Mouse (Mus musculus): ENCODE data around the gene Itgb4. TPM values are rescaled to one million over a fixed set of nuclear protein-coding genes. Genes with fewer than 3 reads are reported as not detected.

The Itgb4 gene
- polyA plus RNA-seq, 1 experiment from 2014 or later = 0.47 TPM

- peaks cover 36% of the 10 kb centered on the region for H3K4me1 ChIP-seq
- 86% methylated on average over 9 of the region's 9 CpGs for WGBS
- H3K27ac ChIP-seq = no peak overlapping the region
- no peaks in the 10 kb centered on the region for H3K9me3 ChIP-seq
- no peak for DNase-seq (ENCODE audit: extremely low spot score, low spot score)
- H3K4me3 ChIP-seq = no peak overlapping the region
- peaks cover 23% of the 10 kb centered on the region for H3K36me3 ChIP-seq (replicated peaks)
- no peaks in the 10 kb centered on the region for H3K27me3 ChIP-seq (ENCODE audit: poor library complexity, severe bottlenecking)
Measured at GRCm38 (mm10) chr11:116028177-116028865, 53.8 kb downstream of the Itgb4 start.

DNA sequence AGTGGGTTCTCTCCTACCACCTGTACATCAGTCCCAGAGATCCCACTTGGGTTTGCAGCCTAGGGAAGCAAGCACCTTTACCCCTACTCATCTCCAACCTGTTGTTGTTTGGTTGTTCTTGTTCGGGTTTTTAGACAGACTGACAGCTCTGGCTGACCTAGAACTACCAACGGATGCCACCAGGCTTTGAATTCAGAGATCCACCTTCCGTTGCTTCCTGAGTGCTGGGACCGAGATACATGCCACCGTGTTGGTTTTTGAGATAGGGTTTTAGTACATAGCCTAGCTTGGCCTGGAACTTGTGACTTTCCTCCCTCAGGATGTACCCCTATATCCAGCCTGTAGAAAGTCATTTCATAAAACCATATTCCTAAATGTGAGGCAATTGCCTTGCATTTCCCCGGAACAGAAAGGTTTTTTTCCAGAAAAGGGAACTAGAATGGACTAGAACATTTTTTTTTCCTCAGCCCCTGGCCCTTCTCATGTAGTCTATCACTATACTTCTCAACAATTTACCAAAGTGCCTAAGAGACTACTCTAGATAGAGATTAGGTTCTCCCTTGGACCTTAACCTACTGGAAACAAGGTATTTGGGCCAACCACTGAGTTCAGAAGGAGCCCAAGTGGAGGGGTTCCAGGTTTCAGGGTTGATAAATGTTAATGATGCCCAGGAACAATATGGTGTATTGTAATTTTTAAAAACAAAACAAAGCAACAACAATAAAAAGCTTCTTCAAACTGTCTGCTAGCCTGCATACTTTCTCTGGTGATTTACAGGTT lies 54.8 kb downstream of the Itgb4 start:
- Histone ChIP-seq H3K9me3 (no peaks in the 10 kb centered on the region), H3K27ac (peak overlapping the region; percentile 99), H3K4me3 (peak overlapping the region; percentile 83), H3K27me3 (ENCODE audit: poor library complexity, severe bottlenecking) (no peaks in the 10 kb centered on the region), H3K4me1 (peaks cover 38% of the 10 kb centered on the region), H3K36me3 (replicated peaks) (peaks cover 26% of the 10 kb centered on the region)
- DNase-seq (ENCODE audit: extremely low spot score, low spot score) = no peak
- 90% methylated on average over 6 of the region's 6 CpGs for WGBS

GRCm38 (mm10) chr11:116030088-116030897 lies 55.8 kb downstream of the Itgb4 start, which contains the start of gene Unk:
TSS of gene Unk (plus strand) at chr11:116030322.
- no peaks in the 10 kb centered on the region for H3K9me3 ChIP-seq
- H3K27ac ChIP-seq = peak within 1 kb of the TSS; percentile 99
- peaks cover 35% of the 10 kb centered on the region for H3K36me3 ChIP-seq (replicated peaks)
- no peaks in the 10 kb centered on the region for H3K27me3 ChIP-seq (ENCODE audit: poor library complexity, severe bottlenecking)
- H3K4me3 ChIP-seq = peak within 1 kb of the TSS; percentile 83
- peak; percentile 99 for DNase-seq (ENCODE audit: extremely low spot score, low spot score)
- WGBS = under 1% methylated on average over 67 of the region's 67 CpGs
- peaks cover 34% of the 10 kb centered on the region for H3K4me1 ChIP-seq

DNA sequence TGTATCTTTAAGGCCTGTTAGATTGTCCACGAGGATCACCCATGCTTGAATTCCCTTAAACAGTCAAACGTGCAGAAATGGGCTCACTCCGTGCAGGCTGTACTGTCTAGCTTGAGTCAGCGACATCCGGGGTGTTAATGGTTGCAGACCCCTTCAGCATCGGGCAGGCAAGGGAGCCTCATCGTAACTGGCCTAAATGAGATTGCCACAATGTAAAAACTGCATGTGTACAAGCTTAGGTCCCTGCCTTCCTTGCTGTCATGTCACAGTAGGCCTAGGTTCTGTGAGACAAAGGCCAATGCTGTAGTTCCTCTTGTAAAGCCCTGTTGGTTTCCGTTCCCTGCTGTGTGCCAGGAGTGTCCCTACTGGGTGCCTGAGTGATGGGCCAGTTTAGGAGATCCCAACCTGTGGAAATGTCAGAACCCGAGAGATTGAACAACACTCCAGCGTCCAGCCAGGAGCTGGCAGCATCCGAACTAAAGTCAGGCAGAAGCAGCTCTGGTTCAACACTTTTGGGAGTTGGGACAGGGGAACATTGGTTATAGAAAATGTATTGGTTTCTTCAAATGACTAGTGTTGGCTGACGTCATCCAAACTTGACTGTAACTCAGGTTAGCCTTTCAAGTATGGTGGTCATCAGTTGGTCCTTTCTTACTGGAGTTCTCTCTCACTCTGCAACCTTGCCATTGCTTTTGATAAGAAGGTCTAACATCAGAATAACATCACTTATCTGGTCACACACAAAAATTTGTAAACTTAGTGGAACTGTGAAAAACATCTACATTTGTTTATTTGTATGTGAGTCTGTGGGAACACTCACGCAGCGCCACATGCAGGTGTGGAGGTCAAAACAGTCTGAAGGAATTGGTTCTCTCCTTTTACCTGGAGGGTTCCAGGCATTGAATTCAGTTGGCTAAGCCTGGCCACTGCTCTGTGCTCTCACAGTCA lies 56.7 kb downstream of the Itgb4 start:
- H3K4me3 ChIP-seq = peak overlapping the region; percentile 83
- H3K9me3 ChIP-seq = no peaks in the 10 kb centered on the region
- H3K27me3 ChIP-seq (ENCODE audit: poor library complexity, severe bottlenecking) = no peaks in the 10 kb centered on the region
- WGBS = 33% methylated on average over 14 of the region's 14 CpGs
- peaks cover 41% of the 10 kb centered on the region for H3K36me3 ChIP-seq (replicated peaks)
- H3K27ac ChIP-seq = peak overlapping the region; percentile 99
- H3K4me1 ChIP-seq = peaks cover 34% of the 10 kb centered on the region
- no peak for DNase-seq (ENCODE audit: extremely low spot score, low spot score)

- Histone ChIP-seq H3K4me1 (peaks cover 29% of the 10 kb centered on the region), H3K36me3 (replicated peaks) (peaks cover 74% of the 10 kb centered on the region), H3K4me3 (no peak overlapping the region), H3K27ac (no peak overlapping the region), H3K27me3 (ENCODE audit: poor library complexity, severe bottlenecking) (no peaks in the 10 kb centered on the region), H3K9me3 (no peaks in the 10 kb centered on the region)
- WGBS = 96% methylated on average over 6 of the region's 6 CpGs
- DNase-seq (ENCODE audit: extremely low spot score, low spot score) = no peak
Measured at GRCm38 (mm10) chr11:116034584-116034983, 60.1 kb downstream of the Itgb4 start.

DNA sequence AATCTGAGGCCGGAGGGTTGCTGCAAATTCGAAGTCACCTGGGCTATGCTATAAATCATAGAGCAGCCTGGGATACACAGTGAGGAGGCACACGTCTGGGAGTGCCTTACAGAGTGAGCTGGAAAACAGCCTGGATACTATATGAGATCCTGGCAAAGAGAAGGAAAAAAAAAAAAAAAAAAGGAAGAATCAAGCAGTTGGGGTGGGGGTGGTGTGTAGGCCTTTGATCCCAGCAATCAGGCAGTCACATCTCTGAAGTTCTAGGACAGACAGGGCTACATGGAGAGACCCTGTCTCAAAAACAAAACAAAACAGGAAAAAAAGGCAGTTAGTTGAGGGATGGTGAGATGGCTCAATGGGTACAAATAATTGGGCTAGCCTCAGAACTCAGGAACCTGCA lies 62.2 kb downstream of the Itgb4 start:
- DNase-seq (ENCODE audit: extremely low spot score, low spot score) = no peak

DNA sequence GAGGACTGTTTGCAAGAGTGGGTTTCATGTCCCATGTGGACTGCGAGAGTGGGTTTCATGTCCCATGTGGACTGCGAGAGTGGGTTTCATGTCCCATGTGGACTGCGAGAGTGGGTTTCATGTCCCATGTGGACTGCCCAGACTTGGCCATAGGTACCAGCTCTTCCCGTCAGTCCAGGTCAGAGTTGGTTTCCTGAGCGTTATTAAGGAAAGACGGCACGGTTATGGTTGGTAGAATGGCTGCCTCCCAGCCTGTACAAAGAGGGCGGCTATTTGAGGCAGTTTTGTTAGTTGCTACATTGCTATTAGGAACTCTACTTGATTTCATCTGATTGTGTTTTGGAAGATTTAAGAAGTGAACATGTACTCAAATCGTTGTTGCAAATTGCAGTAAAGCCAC lies 63.3 kb downstream of the Itgb4 start:
- H3K9me3 ChIP-seq = peaks cover 4% of the 10 kb centered on the region; the same call in 1 of the 2 replicates
- no peaks in the 10 kb centered on the region for H3K27me3 ChIP-seq (ENCODE audit: poor library complexity, severe bottlenecking)
- no peak for DNase-seq (ENCODE audit: extremely low spot score, low spot score)
- H3K27ac ChIP-seq = no peak overlapping the region
- H3K4me1 ChIP-seq = peaks cover 5% of the 10 kb centered on the region
- no peak overlapping the region for H3K4me3 ChIP-seq
- H3K36me3 ChIP-seq (replicated peaks) = peaks cover 94% of the 10 kb centered on the region
- 96% methylated on average over 9 of the region's 9 CpGs for WGBS

More for the DNA sequence above, 62.2 kb downstream of the Itgb4 start:
- Histone ChIP-seq H3K4me3 (no peak overlapping the region), H3K9me3 (peaks cover 1% of the 10 kb centered on the region; the same call in 1 of the 2 replicates), H3K36me3 (replicated peaks) (peaks cover 93% of the 10 kb centered on the region), H3K4me1 (peaks cover 16% of the 10 kb centered on the region), H3K27ac (no peak overlapping the region), H3K27me3 (ENCODE audit: poor library complexity, severe bottlenecking) (no peaks in the 10 kb centered on the region)
- WGBS = 100% methylated on average over 3 of the region's 3 CpGs

GRCm38 (mm10) chr11:116040593-116040992 lies 66.1 kb downstream of the Itgb4 start:
- 96% methylated on average over 6 of the region's 6 CpGs for WGBS

DNA sequence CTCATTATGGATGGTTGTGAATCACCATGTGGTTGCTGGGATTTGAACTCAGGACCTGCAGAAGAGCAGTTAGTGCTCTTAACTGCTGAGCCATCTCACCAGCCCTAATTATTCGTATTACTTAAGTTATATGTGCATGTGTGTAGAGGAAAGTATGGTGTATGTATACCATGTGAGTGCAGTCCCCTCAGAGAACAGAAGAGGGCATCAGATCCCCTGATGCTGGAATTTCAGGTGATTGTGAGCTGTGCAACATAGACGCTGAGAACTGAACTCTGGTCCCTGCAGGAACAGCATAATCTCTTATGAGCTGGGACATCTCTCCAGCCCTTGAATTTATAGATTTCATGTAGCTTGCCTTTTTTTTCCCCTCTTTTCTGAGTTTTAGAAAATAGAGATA lies 67.3 kb downstream of the Itgb4 start:
- DNase-seq (ENCODE audit: extremely low spot score, low spot score) = no peak
- Histone ChIP-seq H3K27ac (no peak overlapping the region), H3K27me3 (ENCODE audit: poor library complexity, severe bottlenecking) (no peaks in the 10 kb centered on the region), H3K9me3 (peaks cover 4% of the 10 kb centered on the region; the same call in 1 of the 2 replicates), H3K4me1 (no peaks in the 10 kb centered on the region), H3K36me3 (replicated peaks) (peaks cover 98% of the 10 kb centered on the region), H3K4me3 (no peak overlapping the region)
- 96% methylated on average over 2 of the region's 2 CpGs for WGBS

More at GRCm38 (mm10) chr11:116040593-116040992, 66.1 kb downstream of the Itgb4 start:
- no peak overlapping the region for H3K4me3 ChIP-seq
- DNase-seq (ENCODE audit: extremely low spot score, low spot score) = no peak
- peaks cover 95% of the 10 kb centered on the region for H3K36me3 ChIP-seq (replicated peaks)
- H3K27ac ChIP-seq = no peak overlapping the region
- no peaks in the 10 kb centered on the region for H3K4me1 ChIP-seq
- H3K9me3 ChIP-seq = peaks cover 4% of the 10 kb centered on the region; the same call in 1 of the 2 replicates
- H3K27me3 ChIP-seq (ENCODE audit: poor library complexity, severe bottlenecking) = no peaks in the 10 kb centered on the region

- Histone ChIP-seq H3K27ac (no peak overlapping the region), H3K9me3 (peaks cover 4% of the 10 kb centered on the region; the same call in 1 of the 2 replicates), H3K27me3 (ENCODE audit: poor library complexity, severe bottlenecking) (no peaks in the 10 kb centered on the region), H3K4me3 (no peak overlapping the region), H3K4me1 (no peaks in the 10 kb centered on the region), H3K36me3 (replicated peaks) (peaks cover 99% of the 10 kb centered on the region)
- DNase-seq (ENCODE audit: extremely low spot score, low spot score) = no peak
- WGBS = 87% methylated on average over 5 of the region's 5 CpGs
Measured at GRCm38 (mm10) chr11:116042372-116043138, 68.0 kb downstream of the Itgb4 start.

DNA sequence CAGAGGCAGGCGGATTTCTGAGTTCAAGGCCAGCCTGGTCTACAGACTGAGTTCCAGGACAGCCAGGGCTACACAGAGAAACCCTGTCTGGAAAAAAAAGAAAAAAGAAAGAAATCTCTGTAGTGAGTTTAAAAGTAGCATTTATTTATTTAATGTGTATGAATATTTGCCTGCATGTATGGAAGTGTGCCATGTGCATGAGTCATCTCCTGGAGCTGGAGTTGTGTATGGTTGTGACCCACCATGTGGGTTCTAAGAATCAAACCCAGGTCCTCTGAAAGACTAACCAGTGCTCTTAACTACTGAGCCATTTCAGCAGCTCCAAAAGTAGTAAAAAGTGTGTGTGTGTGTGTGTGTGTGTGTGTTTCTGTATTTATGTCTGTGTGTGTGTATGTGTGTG lies 68.8 kb downstream of the Itgb4 start:
- Histone ChIP-seq H3K9me3 (peaks cover 4% of the 10 kb centered on the region; the same call in 1 of the 2 replicates), H3K27ac (no peak overlapping the region), H3K4me1 (no peaks in the 10 kb centered on the region), H3K36me3 (replicated peaks) (peaks cover 99% of the 10 kb centered on the region), H3K4me3 (no peak overlapping the region), H3K27me3 (ENCODE audit: poor library complexity, severe bottlenecking) (no peaks in the 10 kb centered on the region)
- DNase-seq (ENCODE audit: extremely low spot score, low spot score) = no peak
- WGBS = 97% methylated on average over 1 of the region's 1 CpGs

Data from forebrain, embryonic 10.5 days (tissue).